Mouse (Mus musculus): ENCODE results near the gene Ttll10. TPM values are rescaled to one million over a fixed set of nuclear protein-coding genes. Genes with fewer than 3 reads are reported as not detected.

Ttll10 gene
- polyA plus RNA-seq, 2 experiments, result 2.6 to 4.2 TPM

GRCm38 (mm10) chr4:156067256-156067949 is 8.2 kb upstream of the Ttll10 start:
- ATAC-seq (ENCODE audit: low FRiP score, low read depth) (no peak), DNase-seq (ENCODE audit: low spot score) (no peak)
- H3K27me3 ChIP-seq (ENCODE audit: control insufficient read depth, insufficient read depth, low read length), result no peaks in the 10 kb centered on the region
- no peaks in the 10 kb centered on the region for H3K36me3 ChIP-seq (ENCODE audit: control insufficient read depth, insufficient read depth, low read length)
- no peaks in the 10 kb centered on the region for H3K9me3 ChIP-seq (ENCODE audit: control insufficient read depth, low read length)
- no peak overlapping the region for H3K9ac ChIP-seq (ENCODE audit: low read depth, low read length, severe bottlenecking)
- H3K4me1 ChIP-seq (ENCODE audit: control insufficient read depth, insufficient read depth, low read length), result peaks cover 3% of the 10 kb centered on the region; the same call in 1 of the 2 replicates
- no peak overlapping the region for H3K4me3 ChIP-seq (replicated peaks; ENCODE audit: low read length)
- H3K4me2 ChIP-seq (replicated peaks; ENCODE audit: low read depth, low read length, severe bottlenecking), result no peak overlapping the region
- no peak overlapping the region for H3K27ac ChIP-seq (replicated peaks; ENCODE audit: low read depth, low read length)
- no peak for TF ChIP-seq POLR2A (IDR thresholded peaks at IDR 0.05; ENCODE audit: borderline replicate concordance, extremely low read depth, insufficient read depth, insufficient read length)
- WGBS, result 62% methylated on average over 5 of the region's 5 CpGs

GRCm38 (mm10) chr4:156065156-156065894 is 6.1 kb upstream of the Ttll10 start:
- Histone ChIP-seq H3K36me3 (ENCODE audit: control insufficient read depth, insufficient read depth, low read length) (no peaks in the 10 kb centered on the region), H3K4me2 (replicated peaks; ENCODE audit: low read depth, low read length, severe bottlenecking) (no peak overlapping the region), H3K4me3 (replicated peaks; ENCODE audit: low read length) (no peak overlapping the region), H3K9me3 (ENCODE audit: control insufficient read depth, low read length) (no peaks in the 10 kb centered on the region), H3K4me1 (ENCODE audit: control insufficient read depth, insufficient read depth, low read length) (peaks cover under 1% of the 10 kb centered on the region; the same call in 1 of the 2 replicates), H3K9ac (ENCODE audit: low read depth, low read length, severe bottlenecking) (no peak overlapping the region), H3K27ac (replicated peaks; ENCODE audit: low read depth, low read length) (no peak overlapping the region), H3K27me3 (ENCODE audit: control insufficient read depth, insufficient read depth, low read length) (no peaks in the 10 kb centered on the region)
- no peak for TF ChIP-seq POLR2A (IDR thresholded peaks at IDR 0.05; ENCODE audit: borderline replicate concordance, extremely low read depth, insufficient read depth, insufficient read length)
- ATAC-seq (ENCODE audit: low FRiP score, low read depth), result no peak
- no peak for DNase-seq (ENCODE audit: low spot score)
- 86% methylated on average over 10 of the region's 10 CpGs for WGBS

GRCm38 (mm10) chr4:156064510-156064897 is 5.3 kb upstream of the Ttll10 start:
- H3K27me3 ChIP-seq (ENCODE audit: control insufficient read depth, insufficient read depth, low read length), result no peaks in the 10 kb centered on the region
- H3K36me3 ChIP-seq (ENCODE audit: control insufficient read depth, insufficient read depth, low read length), result no peaks in the 10 kb centered on the region
- no peak overlapping the region for H3K27ac ChIP-seq (replicated peaks; ENCODE audit: low read depth, low read length)
- no peaks in the 10 kb centered on the region for H3K4me1 ChIP-seq (ENCODE audit: control insufficient read depth, insufficient read depth, low read length)
- WGBS, result 82% methylated on average over 9 of the region's 9 CpGs
- DNase-seq (ENCODE audit: low spot score), result no peak
- no peak for ATAC-seq (ENCODE audit: low FRiP score, low read depth)
- no peak overlapping the region for H3K4me2 ChIP-seq (replicated peaks; ENCODE audit: low read depth, low read length, severe bottlenecking)
- H3K9ac ChIP-seq (ENCODE audit: low read depth, low read length, severe bottlenecking), result no peak overlapping the region
- no peak overlapping the region for H3K4me3 ChIP-seq (replicated peaks; ENCODE audit: low read length)
- H3K9me3 ChIP-seq (ENCODE audit: control insufficient read depth, low read length), result no peaks in the 10 kb centered on the region
- TF ChIP-seq POLR2A (IDR thresholded peaks at IDR 0.05; ENCODE audit: borderline replicate concordance, extremely low read depth, insufficient read depth, insufficient read length), result no peak

GRCm38 (mm10) chr4:156063861-156064509 is 4.8 kb upstream of the Ttll10 start:
- DNase-seq (ENCODE audit: low spot score) (no peak), ATAC-seq (ENCODE audit: low FRiP score, low read depth) (no peak)
- 9% methylated on average over 4 of the region's 4 CpGs for WGBS
- Histone ChIP-seq H3K27ac (replicated peaks; ENCODE audit: low read depth, low read length) (no peak overlapping the region), H3K9ac (ENCODE audit: low read depth, low read length, severe bottlenecking) (no peak overlapping the region), H3K4me1 (ENCODE audit: control insufficient read depth, insufficient read depth, low read length) (no peaks in the 10 kb centered on the region), H3K4me3 (replicated peaks; ENCODE audit: low read length) (no peak overlapping the region), H3K36me3 (ENCODE audit: control insufficient read depth, insufficient read depth, low read length) (no peaks in the 10 kb centered on the region), H3K4me2 (replicated peaks; ENCODE audit: low read depth, low read length, severe bottlenecking) (no peak overlapping the region), H3K27me3 (ENCODE audit: control insufficient read depth, insufficient read depth, low read length) (no peaks in the 10 kb centered on the region), H3K9me3 (ENCODE audit: control insufficient read depth, low read length) (no peaks in the 10 kb centered on the region)
- no peak for TF ChIP-seq POLR2A (IDR thresholded peaks at IDR 0.05; ENCODE audit: borderline replicate concordance, extremely low read depth, insufficient read depth, insufficient read length)

- no peak overlapping the region for H3K4me2 ChIP-seq (replicated peaks; ENCODE audit: low read depth, low read length, severe bottlenecking)
Measured at GRCm38 (mm10) chr4:156059713-156060112, 499 bp upstream of the Ttll10 start.

More at GRCm38 (mm10) chr4:156059713-156060112, 499 bp upstream of the Ttll10 start:
- H3K9me3 ChIP-seq (ENCODE audit: control insufficient read depth, low read length), result no peaks in the 10 kb centered on the region
- H3K27me3 ChIP-seq (ENCODE audit: control insufficient read depth, insufficient read depth, low read length), result no peaks in the 10 kb centered on the region
- peak; percentile 70 for DNase-seq (ENCODE audit: low spot score)
- TF ChIP-seq POLR2A (IDR thresholded peaks at IDR 0.05; ENCODE audit: borderline replicate concordance, extremely low read depth, insufficient read depth, insufficient read length), result no peak
- no peak overlapping the region for H3K9ac ChIP-seq (ENCODE audit: low read depth, low read length, severe bottlenecking)
- peak; percentile 65; the same call in 1 of the 2 replicates for ATAC-seq (ENCODE audit: low FRiP score, low read depth)
- WGBS, result 16% methylated on average over 8 of the region's 10 CpGs
- H3K36me3 ChIP-seq (ENCODE audit: control insufficient read depth, insufficient read depth, low read length), result no peaks in the 10 kb centered on the region
- no peak overlapping the region for H3K27ac ChIP-seq (replicated peaks; ENCODE audit: low read depth, low read length)
- H3K4me3 ChIP-seq (replicated peaks; ENCODE audit: low read length), result no peak overlapping the region
- H3K4me1 ChIP-seq (ENCODE audit: control insufficient read depth, insufficient read depth, low read length), result no peaks in the 10 kb centered on the region
